Mouse (Mus musculus) intestine, embryonic 14.5 days (tissue): ENCODE results near the gene Fxyd4. TPM values are rescaled to one million over a fixed set of nuclear protein-coding genes. Genes with fewer than 3 reads are reported as not detected.

Source experiments
- ATAC-seq: fragments of 200-750 bp; cut with Nextera tagmentation; replicated peaks from 2 replicates; pipeline ENCODE4 v1.8.0; 2017; ENCODE audit warnings: low read depth, moderate number of reproducible peaks, moderate TSS enrichment, moderate library complexity; ENCODE audit not compliant: low FRiP score, low TSS enrichment
- DNase-seq: peaks from one replicate; pipeline ENCODE4 v3.0.0-alpha.2; 2018; ENCODE audit warnings: low spot score
- H3K27ac ChIP-seq: fragments of 300-500 bp; sonication (generic); 2 replicates; pipeline ENCODE4 v1.5.1; 2014; ENCODE audit warnings: low read depth, mild to moderate bottlenecking, control low read depth
- H3K27me3 ChIP-seq: fragments of 300-500 bp; sonication (generic); replicated peaks from 2 replicates; pipeline ENCODE4 v1.6.1; 2014; ENCODE audit warnings: low read length, control low read depth; ENCODE audit not compliant: control insufficient read depth, insufficient read depth
- H3K36me3 ChIP-seq: fragments of 300-500 bp; sonication (generic); 2 replicates; pipeline ENCODE4 v1.6.1; 2014; ENCODE audit warnings: low read length, control low read depth; ENCODE audit not compliant: control insufficient read depth, insufficient read depth
- H3K4me1 ChIP-seq: fragments of 300-500 bp; sonication (generic); replicated peaks from 2 replicates; pipeline ENCODE4 v1.6.1; 2014; ENCODE audit warnings: low read length, control low read depth, mixed read lengths; ENCODE audit not compliant: control insufficient read depth, insufficient read depth
- H3K4me2 ChIP-seq: fragments of 300-500 bp; sonication (generic); 2 replicates; pipeline ENCODE4 v1.6.1; 2014; ENCODE audit warnings: low read length
- H3K4me3 ChIP-seq: fragments of 300-500 bp; sonication (generic); 2 replicates; pipeline ENCODE4 v1.5.1; 2014; ENCODE audit warnings: low read depth, low read length, control low read depth, mixed read lengths
- H3K9ac ChIP-seq: fragments of 300-500 bp; sonication (generic); 2 replicates; pipeline ENCODE4 v1.6.1; 2014; ENCODE audit warnings: mild to moderate bottlenecking, low read length
- H3K9me3 ChIP-seq: fragments of 300-500 bp; sonication (generic); 2 replicates; pipeline ENCODE4 v1.6.1; 2016; ENCODE audit warnings: low read length, control low read depth; ENCODE audit not compliant: control insufficient read depth
- WGBS: fragments of 180-500 bp; shearing (Covaris S2); extraction: QIAGEN DNeasy Blood & Tissue Kit; methylation state at CpG from one replicate; pipeline ENCODE4 v1.1.7; 2014; 5-methylcytosine and 5-hydroxymethylcytosine counted together
- microRNA-seq: library from miRNA; unstranded; fragments of <30 nt; microRNA quantifications from one replicate; pipeline ENCODE4, GENCODE M21; 2016
- polyA plus RNA-seq: library from polyadenylated mRNA; unstranded; fragments of >200 nt; fragmentation: Nextera tagmentation; extraction: Ambion mirVana; gene quantifications from 2 replicates; pipeline ENCODE4 v1.2.1, GENCODE M21; 2014

The Fxyd4 gene
- polyA plus RNA-seq, 1 experiment from 2014 or later, result 1.7 TPM

- H3K36me3 ChIP-seq, result no peaks in the 10 kb centered on the region
- WGBS, result 39% methylated on average over 1 of the region's 1 CpGs
- H3K4me3 ChIP-seq, result no peak overlapping the region
- no peaks in the 10 kb centered on the region for H3K9me3 ChIP-seq
- ATAC-seq, result no peak
- H3K9ac ChIP-seq, result no peak overlapping the region
- H3K27ac ChIP-seq, result no peak overlapping the region
- no peak overlapping the region for H3K4me2 ChIP-seq
- H3K4me1 ChIP-seq, result no peaks in the 10 kb centered on the region
- no peak for DNase-seq
- no peaks in the 10 kb centered on the region for H3K27me3 ChIP-seq
These were observed 49.5 kb downstream of the Fxyd4 start for GRCm38 (mm10) chr6:117888032-117888431.

DNA sequence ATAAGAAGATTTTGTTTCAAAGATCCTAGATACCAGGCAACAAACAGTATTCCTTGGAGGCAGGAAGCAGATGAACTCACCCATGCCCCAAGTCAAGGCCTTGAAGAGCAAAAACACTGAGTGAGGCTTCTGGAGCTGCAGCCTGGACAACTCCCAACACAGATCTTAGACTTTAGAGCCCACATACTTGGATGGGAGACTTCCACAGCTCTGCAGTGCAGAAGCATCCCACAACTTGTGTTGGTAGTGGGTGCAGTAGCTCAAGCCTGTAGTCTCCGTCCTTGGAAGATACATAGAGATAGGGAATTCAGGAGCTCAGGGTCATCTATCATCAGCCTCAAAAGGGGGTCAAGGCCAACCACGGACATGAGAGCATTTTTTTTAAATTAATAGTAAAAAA is 51.5 kb downstream of the Fxyd4 start:
- Histone ChIP-seq H3K9me3 (no peaks in the 10 kb centered on the region), H3K9ac (no peak overlapping the region), H3K4me1 (no peaks in the 10 kb centered on the region), H3K27me3 (no peaks in the 10 kb centered on the region), H3K36me3 (no peaks in the 10 kb centered on the region), H3K4me3 (no peak overlapping the region), H3K4me2 (no peak overlapping the region), H3K27ac (no peak overlapping the region)
- WGBS, result 77% methylated on average over 2 of the region's 2 CpGs
- no peak for DNase-seq
- no peak for ATAC-seq

Small RNA genes within 50 kb of the gene (microRNA-seq; reads per million reads assigned to microRNA genes)
- not detected for gene Gm25535

Other genes with a start within 250 kb of the Fxyd4 start
- gene Zfp637, start 96.5 kb downstream of the Fxyd4 start, polyA plus RNA-seq, result 109 and 125 TPM in 2 replicates
- gene Zfp239, start 75.6 kb downstream of the Fxyd4 start, polyA plus RNA-seq, result 6.8 and 8.4 TPM in 2 replicates
- 798 and 814 TPM in 2 replicates for gene Hnrnpf, start 37.4 kb downstream of the Fxyd4 start, polyA plus RNA-seq
- gene Rasgef1a, start 73.7 kb upstream of the Fxyd4 start, polyA plus RNA-seq, result 0.05 TPM in 1 of 2 replicates, not detected in the other
- gene Csgalnact2, start 201.4 kb upstream of the Fxyd4 start, polyA plus RNA-seq, result 14.5 and 14.8 TPM in 2 replicates